Mouse (Mus musculus): ENCODE data around the gene Ephb4.

- TF ChIP-seq TAL1 (IDR thresholded peaks at IDR 0.05; ENCODE audit: low read length), result no peak
- TF ChIP-seq GATA1 (IDR thresholded peaks at IDR 0.05; ENCODE audit: low read length), result no peak
Observed at GRCm38 (mm10) chr5:137308356-137308755, 41.6 kb upstream of the Ephb4 start.
